Mouse (Mus musculus) limb, embryonic 15.5 days (tissue): Measurements from ENCODE around the gene Ppp6r3. TPM values are rescaled to one million over a fixed set of nuclear protein-coding genes. Genes with fewer than 3 reads are reported as not detected.

Experiments used
- ATAC-seq: fragments of 200-750 bp; cut with Nextera tagmentation; 2 replicates; pipeline ENCODE4 v1.8.0; 2017; ENCODE audit warnings: low read depth, moderate TSS enrichment; ENCODE audit not compliant: insufficient number of reproducible peaks, low FRiP score, low TSS enrichment
- H3K27ac ChIP-seq: fragments of 300-500 bp; sonication (generic); 2 replicates; pipeline ENCODE4 v1.5.1; 2015; ENCODE audit warnings: moderate library complexity, mild to moderate bottlenecking, inconsistent platforms
- H3K27me3 ChIP-seq: fragments of 300-500 bp; sonication (generic); 2 replicates; pipeline ENCODE4 v1.6.1; 2015; ENCODE audit warnings: inconsistent platforms
- H3K36me3 ChIP-seq: fragments of 300-500 bp; sonication (generic); 2 replicates; pipeline ENCODE4 v1.6.1; 2015; ENCODE audit warnings: inconsistent platforms
- H3K4me1 ChIP-seq: fragments of 300-500 bp; sonication (generic); 2 replicates; pipeline ENCODE4 v1.6.1; 2015; ENCODE audit warnings: inconsistent platforms
- H3K4me2 ChIP-seq: fragments of 300-500 bp; sonication (generic); 2 replicates; pipeline ENCODE4 v1.6.1; 2015; ENCODE audit warnings: mild to moderate bottlenecking, inconsistent platforms
- H3K4me3 ChIP-seq: fragments of 300-500 bp; sonication (generic); 2 replicates; pipeline ENCODE4 v1.5.1; 2015; ENCODE audit warnings: mild to moderate bottlenecking, inconsistent platforms
- H3K9ac ChIP-seq: fragments of 300-500 bp; sonication (generic); 2 replicates; pipeline ENCODE4 v1.6.1; 2015; ENCODE audit warnings: inconsistent platforms
- H3K9me3 ChIP-seq: fragments of 300-500 bp; sonication (generic); 2 replicates; pipeline ENCODE4 v1.6.1; 2016; ENCODE audit warnings: inconsistent platforms
- WGBS: fragments of 180-500 bp; shearing (Covaris S2); methylation state at CpG from one replicate; pipeline ENCODE4 v1.1.7; 2015; 5-methylcytosine and 5-hydroxymethylcytosine counted together
- polyA plus RNA-seq: library from polyadenylated mRNA; unstranded; fragments of >200 nt; fragmentation: Nextera tagmentation; extraction: Ambion mirVana; gene quantifications from 2 replicates; pipeline ENCODE4 v1.2.1, GENCODE M21; 2015

The Ppp6r3 gene
- polyA plus RNA-seq, 1 experiment from 2014 or later, result 55.6 TPM

GRCm38 (mm10) chr19:3449248-3449647 is 126.3 kb downstream of the Ppp6r3 start:
- Histone ChIP-seq H3K4me2 (no peak overlapping the region), H3K36me3 (peaks cover 11% of the 10 kb centered on the region), H3K9ac (no peak overlapping the region), H3K9me3 (no peaks in the 10 kb centered on the region), H3K4me1 (peaks cover 7% of the 10 kb centered on the region; the same call in 1 of the 2 replicates), H3K27ac (no peak overlapping the region), H3K27me3 (no peaks in the 10 kb centered on the region), H3K4me3 (no peak overlapping the region)
- WGBS, result 73% methylated on average over 3 of the region's 3 CpGs
- ATAC-seq, result no peak

GRCm38 (mm10) chr19:3447348-3447747 is 128.2 kb downstream of the Ppp6r3 start:
- ATAC-seq, result no peak
- 76% methylated on average over 3 of the region's 3 CpGs for WGBS
- H3K27me3 ChIP-seq, result no peaks in the 10 kb centered on the region
- no peak overlapping the region for H3K4me3 ChIP-seq
- H3K4me1 ChIP-seq, result peaks cover 7% of the 10 kb centered on the region; the same call in 1 of the 2 replicates
- H3K36me3 ChIP-seq, result no peaks in the 10 kb centered on the region
- no peak overlapping the region for H3K27ac ChIP-seq
- H3K9ac ChIP-seq, result no peak overlapping the region
- no peak overlapping the region for H3K4me2 ChIP-seq
- no peaks in the 10 kb centered on the region for H3K9me3 ChIP-seq

- WGBS, result 28% methylated on average over 10 of the region's 10 CpGs
- Histone ChIP-seq H3K27ac (no peak overlapping the region), H3K9me3 (no peaks in the 10 kb centered on the region), H3K4me3 (no peak overlapping the region), H3K27me3 (0 out of 2 replicates have a peak, but pooled peaks cover 4% of the 10 kb centered on the region), H3K4me2 (no peak overlapping the region), H3K4me1 (no peaks in the 10 kb centered on the region), H3K36me3 (no peaks in the 10 kb centered on the region), H3K9ac (no peak overlapping the region)
- no peak for ATAC-seq
These were observed 134.5 kb downstream of the Ppp6r3 start for GRCm38 (mm10) chr19:3441092-3441491.

GRCm38 (mm10) chr19:3440667-3441066 is 134.9 kb downstream of the Ppp6r3 start:
- Histone ChIP-seq H3K27ac (no peak overlapping the region), H3K36me3 (no peaks in the 10 kb centered on the region), H3K4me3 (no peak overlapping the region), H3K4me2 (no peak overlapping the region), H3K27me3 (0 out of 2 replicates have a peak, but pooled peaks cover 4% of the 10 kb centered on the region), H3K9ac (no peak overlapping the region), H3K9me3 (no peaks in the 10 kb centered on the region), H3K4me1 (no peaks in the 10 kb centered on the region)
- 30% methylated on average over 5 of the region's 5 CpGs for WGBS
- ATAC-seq, result no peak

DNA sequence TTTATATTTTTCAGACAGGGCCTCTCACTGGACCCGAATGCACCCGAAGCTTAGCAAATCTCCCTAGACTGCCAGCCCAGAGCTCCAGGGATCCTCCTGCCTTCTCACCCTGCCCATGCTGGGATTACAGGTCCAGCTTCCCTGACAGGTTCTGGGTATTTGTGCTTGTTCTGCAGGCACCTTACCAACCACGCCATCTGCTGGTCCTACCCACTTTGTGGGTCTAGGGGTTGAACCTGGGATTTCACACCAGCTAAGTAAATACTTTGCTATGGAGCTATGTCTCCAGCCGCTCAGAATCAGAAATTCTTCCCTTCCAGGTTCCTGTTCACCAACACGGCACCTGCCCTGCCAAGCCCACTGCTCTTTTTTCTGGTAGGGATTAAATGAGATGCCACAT is 137.6 kb downstream of the Ppp6r3 start:
- Histone ChIP-seq H3K27me3 (0 out of 2 replicates have a peak, but pooled peaks cover 4% of the 10 kb centered on the region), H3K27ac (no peak overlapping the region), H3K9ac (no peak overlapping the region), H3K4me1 (no peaks in the 10 kb centered on the region), H3K4me3 (no peak overlapping the region), H3K4me2 (no peak overlapping the region), H3K36me3 (no peaks in the 10 kb centered on the region), H3K9me3 (no peaks in the 10 kb centered on the region)
- 67% methylated on average over 5 of the region's 5 CpGs for WGBS
- no peak for ATAC-seq

DNA sequence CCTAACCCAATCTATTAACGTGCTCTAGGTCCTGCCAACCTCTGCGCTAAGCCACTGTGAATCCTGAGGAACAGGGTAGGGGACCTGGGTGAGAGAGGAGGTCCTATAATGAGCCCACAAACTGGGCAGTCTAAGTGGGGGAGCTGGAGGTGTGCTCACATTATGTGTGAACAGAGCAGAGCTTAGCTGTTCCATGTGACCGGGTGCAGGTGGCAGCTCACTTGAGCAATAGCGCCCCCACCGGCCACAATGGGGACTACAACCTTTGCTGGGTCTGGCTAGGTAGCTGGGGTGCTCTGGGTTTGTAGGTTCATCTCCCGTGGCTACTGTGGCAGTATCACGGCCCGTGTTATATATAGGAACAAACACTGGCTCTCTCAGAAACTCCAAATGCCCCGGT is 138.7 kb downstream of the Ppp6r3 start:
- H3K9me3 ChIP-seq, result no peaks in the 10 kb centered on the region
- no peaks in the 10 kb centered on the region for H3K36me3 ChIP-seq
- no peaks in the 10 kb centered on the region for H3K4me1 ChIP-seq
- H3K9ac ChIP-seq, result no peak overlapping the region
- WGBS, result 56% methylated on average over 9 of the region's 9 CpGs
- ATAC-seq, result peak; percentile 44; the same call in 1 of the 2 replicates
- H3K27me3 ChIP-seq, result 0 out of 2 replicates have a peak, but pooled peaks cover 4% of the 10 kb centered on the region
- no peak overlapping the region for H3K27ac ChIP-seq
- no peak overlapping the region for H3K4me3 ChIP-seq
- H3K4me2 ChIP-seq, result no peak overlapping the region

- Histone ChIP-seq H3K36me3 (no peaks in the 10 kb centered on the region), H3K4me3 (no peak overlapping the region), H3K27me3 (0 out of 2 replicates have a peak, but pooled peaks cover 4% of the 10 kb centered on the region), H3K4me2 (no peak overlapping the region), H3K9me3 (no peaks in the 10 kb centered on the region), H3K9ac (no peak overlapping the region), H3K4me1 (no peaks in the 10 kb centered on the region), H3K27ac (no peak overlapping the region)
- 63% methylated on average over 3 of the region's 3 CpGs for WGBS
- ATAC-seq, result no peak
These were observed 139.7 kb downstream of the Ppp6r3 start for GRCm38 (mm10) chr19:3435824-3436223.

- H3K9ac ChIP-seq, result no peak overlapping the region
- no peak for ATAC-seq
- H3K4me3 ChIP-seq, result no peak overlapping the region
- H3K4me2 ChIP-seq, result no peak overlapping the region
- no peaks in the 10 kb centered on the region for H3K4me1 ChIP-seq
- no peaks in the 10 kb centered on the region for H3K27me3 ChIP-seq
- no peaks in the 10 kb centered on the region for H3K9me3 ChIP-seq
- 48% methylated on average over 4 of the region's 4 CpGs for WGBS
- no peaks in the 10 kb centered on the region for H3K36me3 ChIP-seq
- H3K27ac ChIP-seq, result no peak overlapping the region
These were observed 140.9 kb downstream of the Ppp6r3 start for GRCm38 (mm10) chr19:3434641-3435040.

GRCm38 (mm10) chr19:3434124-3434523 is 141.4 kb downstream of the Ppp6r3 start:
- no peaks in the 10 kb centered on the region for H3K27me3 ChIP-seq
- ATAC-seq, result no peak
- no peaks in the 10 kb centered on the region for H3K36me3 ChIP-seq
- H3K4me3 ChIP-seq, result no peak overlapping the region
- 0 out of 2 replicates have a peak, but pooled peaks cover 3% of the 10 kb centered on the region for H3K4me1 ChIP-seq
- H3K4me2 ChIP-seq, result no peak overlapping the region
- no peak overlapping the region for H3K9ac ChIP-seq
- 38% methylated on average over 4 of the region's 4 CpGs for WGBS
- H3K27ac ChIP-seq, result no peak overlapping the region
- no peaks in the 10 kb centered on the region for H3K9me3 ChIP-seq

- Histone ChIP-seq H3K4me1 (0 out of 2 replicates have a peak, but pooled peaks cover 5% of the 10 kb centered on the region), H3K36me3 (no peaks in the 10 kb centered on the region), H3K9me3 (no peaks in the 10 kb centered on the region), H3K4me2 (no peak overlapping the region), H3K4me3 (no peak overlapping the region), H3K9ac (no peak overlapping the region), H3K27me3 (no peaks in the 10 kb centered on the region), H3K27ac (no peak overlapping the region)
- WGBS, result 91% methylated on average over 2 of the region's 2 CpGs
- ATAC-seq, result no peak
These were observed 143.6 kb downstream of the Ppp6r3 start for GRCm38 (mm10) chr19:3431969-3432368.

DNA sequence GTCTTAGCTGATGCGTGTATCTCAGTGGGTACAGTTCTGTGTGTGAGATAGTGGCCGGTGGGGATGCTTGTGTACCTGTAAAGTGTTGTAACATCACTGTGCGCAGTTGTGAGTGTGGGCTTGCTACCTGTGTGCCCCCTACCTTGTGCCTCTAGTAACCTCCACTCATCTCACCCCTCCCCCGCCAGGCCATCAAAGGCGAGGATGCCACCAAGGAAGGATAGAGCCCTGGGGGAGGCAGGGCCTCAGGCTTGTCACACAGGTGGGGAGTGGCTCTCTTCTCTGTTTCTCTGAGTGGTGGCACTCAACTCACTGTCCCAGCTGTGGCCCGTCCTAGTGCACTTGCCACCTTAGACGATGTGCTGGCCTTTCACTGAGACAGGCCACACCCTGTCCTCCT is 144.5 kb downstream of the Ppp6r3 start:
- no peak for ATAC-seq
- 60% methylated on average over 7 of the region's 7 CpGs for WGBS
- no peak overlapping the region for H3K4me3 ChIP-seq
- H3K4me2 ChIP-seq, result no peak overlapping the region
- no peaks in the 10 kb centered on the region for H3K27me3 ChIP-seq
- H3K4me1 ChIP-seq, result 0 out of 2 replicates have a peak, but pooled peaks cover 5% of the 10 kb centered on the region
- H3K27ac ChIP-seq, result no peak overlapping the region
- H3K9me3 ChIP-seq, result no peaks in the 10 kb centered on the region
- H3K36me3 ChIP-seq, result no peaks in the 10 kb centered on the region
- H3K9ac ChIP-seq, result no peak overlapping the region

GRCm38 (mm10) chr19:3429156-3429816 is 146.3 kb downstream of the Ppp6r3 start:
- Histone ChIP-seq H3K4me3 (no peak overlapping the region), H3K4me1 (0 out of 2 replicates have a peak, but pooled peaks cover 5% of the 10 kb centered on the region), H3K9me3 (no peaks in the 10 kb centered on the region), H3K36me3 (no peaks in the 10 kb centered on the region), H3K4me2 (no peak overlapping the region), H3K27ac (no peak overlapping the region), H3K9ac (no peak overlapping the region), H3K27me3 (no peaks in the 10 kb centered on the region)
- WGBS, result 52% methylated on average over 7 of the region's 7 CpGs
- ATAC-seq, result no peak
